Mouse (Mus musculus): ENCODE measurements around the gene Dnmt3a.

Gene Dnmt3a

GRCm38 (mm10) chr12:3887515-3888325 lies 81.9 kb downstream of the Dnmt3a start:
- DNase-seq: no peak

DNA sequence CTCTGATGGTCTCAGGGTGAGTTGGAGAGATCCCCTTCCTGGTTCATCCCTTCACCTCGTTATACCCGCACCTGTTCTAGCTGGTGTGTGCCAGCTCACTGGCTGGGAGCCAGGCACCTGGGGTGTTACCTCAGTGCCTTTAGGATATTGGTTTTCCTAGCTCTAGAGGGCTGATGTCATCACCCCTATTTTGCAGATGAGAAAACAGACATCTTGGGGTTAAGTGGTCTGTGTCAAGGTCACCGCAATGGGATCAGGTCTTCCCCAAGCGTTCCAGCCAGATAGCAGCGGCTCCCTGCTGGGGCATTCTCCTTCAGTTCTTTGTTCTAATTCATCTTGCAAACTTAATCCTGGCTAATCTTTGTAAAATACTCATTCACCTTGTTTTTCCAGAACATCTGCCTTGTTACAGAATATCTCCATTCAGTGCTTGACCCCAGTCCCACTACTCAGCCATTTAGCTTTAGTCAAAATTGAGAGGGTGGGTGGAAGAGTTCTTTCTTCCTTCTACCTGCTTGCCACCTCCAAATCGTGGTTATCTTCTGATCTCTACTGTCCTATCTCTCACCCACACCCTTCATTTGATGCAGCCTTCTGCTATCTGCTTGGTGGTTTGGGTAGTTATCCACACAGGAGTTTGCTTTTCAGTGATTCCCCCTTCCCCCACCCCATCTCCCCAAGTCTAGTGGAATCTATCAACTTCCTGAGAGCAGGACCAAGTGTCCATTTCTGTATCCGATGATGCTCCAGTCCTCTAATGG lies 84.2 kb downstream of the Dnmt3a start:
- DNase-seq: no peak

- DNase-seq: peak; percentile 46 to 62
Observed at GRCm38 (mm10) chr12:3890753-3891751, 85.2 kb downstream of the Dnmt3a start.

- peak in 1 of 2 experiments; percentile 49 for DNase-seq
Observed at GRCm38 (mm10) chr12:3891779-3892239, 86.0 kb downstream of the Dnmt3a start.

GRCm38 (mm10) chr12:3892240-3893059 lies 86.6 kb downstream of the Dnmt3a start:
- peak in 1 of 2 experiments; percentile 25 for DNase-seq

GRCm38 (mm10) chr12:3893335-3893734 lies 87.5 kb downstream of the Dnmt3a start:
- DNase-seq: no peak

DNA sequence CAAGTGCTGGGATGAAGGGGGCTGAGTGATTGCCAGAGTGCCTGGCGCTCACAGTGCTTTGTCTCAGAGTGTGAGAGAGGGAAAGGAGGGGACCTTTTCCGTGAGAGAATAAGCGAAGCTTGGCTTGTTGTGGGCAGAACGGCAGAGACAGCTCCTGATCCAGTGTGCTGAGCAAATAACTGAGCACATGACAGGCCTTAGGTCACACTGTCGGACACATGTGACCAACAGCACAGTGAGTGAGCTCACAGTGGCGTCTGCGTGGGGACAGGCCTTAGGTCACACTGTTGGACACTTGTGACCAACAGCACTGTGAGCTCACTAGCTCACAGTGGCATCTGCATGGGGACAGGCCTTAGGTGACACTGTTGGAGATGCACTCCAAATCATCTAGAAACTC lies 88.7 kb downstream of the Dnmt3a start:
- DNase-seq: no peak

DNA sequence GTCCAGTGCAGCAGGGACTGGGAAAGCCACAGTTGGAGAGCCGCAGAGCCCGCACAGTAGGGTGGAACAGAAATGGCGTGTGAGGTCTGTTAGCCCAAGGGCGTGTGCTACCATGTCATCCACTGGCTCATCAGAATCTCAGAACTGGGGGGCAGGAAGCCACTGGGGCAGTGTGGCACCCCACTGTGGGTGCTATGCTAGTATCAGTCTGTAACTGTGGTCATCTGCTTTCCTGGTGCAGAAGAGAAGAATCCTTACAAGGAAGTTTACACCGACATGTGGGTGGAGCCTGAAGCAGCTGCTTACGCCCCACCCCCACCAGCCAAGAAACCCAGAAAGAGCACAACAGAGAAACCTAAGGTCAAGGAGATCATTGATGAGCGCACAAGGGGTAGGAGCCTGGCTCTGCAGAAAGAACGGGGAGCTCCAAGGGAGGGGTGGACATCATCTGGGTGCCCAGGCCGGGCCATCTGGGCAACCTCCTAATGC lies 91.3 kb downstream of the Dnmt3a start:
- DNase-seq: no peak

DNA sequence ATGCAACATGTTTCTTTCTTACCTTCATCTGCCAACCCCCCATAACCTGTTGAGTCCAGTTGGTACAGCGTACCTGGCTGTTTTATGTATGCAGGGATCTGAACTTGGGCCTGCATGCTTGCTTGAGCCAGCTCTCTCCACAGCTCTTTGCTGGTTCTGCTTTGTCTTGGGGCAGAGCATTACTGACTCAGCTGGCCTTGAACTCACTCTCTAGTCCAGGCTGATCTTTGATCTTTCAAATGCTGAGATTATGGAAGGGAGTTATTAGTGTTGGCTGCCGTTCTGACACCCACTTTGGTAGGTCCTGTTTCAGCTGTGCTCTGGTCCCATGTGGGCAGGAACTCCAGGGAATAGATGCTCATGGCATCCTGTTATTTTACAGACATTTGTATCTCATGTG lies 93.0 kb downstream of the Dnmt3a start:
- DNase-seq: no peak

GRCm38 (mm10) chr12:3905436-3905835 lies 99.6 kb downstream of the Dnmt3a start:
- no peak for DNase-seq

DNA sequence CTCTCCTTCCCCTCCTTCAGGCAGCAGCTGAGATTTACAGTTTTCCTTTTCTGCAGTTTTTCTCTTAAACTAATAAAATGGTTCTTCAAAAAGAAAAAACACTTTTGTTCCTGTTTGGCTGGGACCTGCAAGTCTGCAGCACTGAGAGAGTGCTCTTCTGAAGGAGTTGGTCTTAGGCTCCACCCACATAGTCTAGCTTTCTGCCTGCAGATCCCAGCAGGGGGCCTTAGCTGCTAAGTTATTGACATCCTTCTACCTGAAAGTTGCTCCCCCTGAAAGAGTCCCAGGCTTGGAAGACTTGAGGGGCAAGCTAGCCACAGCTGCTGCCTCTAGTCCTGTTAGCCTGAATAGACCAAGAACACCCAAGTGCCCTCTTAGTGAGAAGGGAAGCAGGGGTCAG lies 100.5 kb downstream of the Dnmt3a start:
- no peak for DNase-seq

DNA sequence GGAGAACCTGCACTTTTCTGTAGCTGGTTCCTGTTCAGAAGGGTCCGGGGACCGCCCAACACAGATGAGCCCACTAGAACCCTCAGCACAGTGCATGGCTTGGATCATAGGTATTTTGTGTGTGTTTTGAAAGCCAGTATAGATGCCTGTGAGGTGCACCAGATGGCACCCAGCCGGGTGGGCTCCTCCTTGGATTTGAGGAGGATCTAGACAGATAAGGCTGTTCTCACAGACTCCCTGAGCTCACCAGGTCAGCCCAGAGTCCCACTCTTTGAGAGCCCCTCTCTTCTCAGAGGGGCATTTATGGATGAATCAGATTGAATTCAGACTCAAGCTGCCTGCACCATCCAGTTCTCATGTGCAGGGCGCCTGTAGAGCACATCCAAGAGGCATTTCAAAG lies 101.2 kb downstream of the Dnmt3a start:
- DNase-seq: no peak

DNA sequence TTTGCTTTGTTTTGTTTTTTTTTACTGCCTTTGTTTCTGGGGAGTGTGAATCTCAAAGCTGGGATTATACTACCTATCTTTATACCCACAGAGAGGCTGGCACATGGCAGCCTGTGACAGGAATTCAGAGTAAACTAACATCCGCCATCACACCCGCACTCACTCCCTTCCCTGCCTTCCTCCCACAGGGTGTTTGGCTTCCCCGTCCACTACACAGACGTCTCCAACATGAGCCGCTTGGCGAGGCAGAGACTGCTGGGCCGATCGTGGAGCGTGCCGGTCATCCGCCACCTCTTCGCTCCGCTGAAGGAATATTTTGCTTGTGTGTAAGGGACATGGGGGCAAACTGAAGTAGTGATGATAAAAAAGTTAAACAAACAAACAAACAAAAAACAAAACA lies 101.6 kb downstream of the Dnmt3a start:
- DNase-seq: no peak

DNA sequence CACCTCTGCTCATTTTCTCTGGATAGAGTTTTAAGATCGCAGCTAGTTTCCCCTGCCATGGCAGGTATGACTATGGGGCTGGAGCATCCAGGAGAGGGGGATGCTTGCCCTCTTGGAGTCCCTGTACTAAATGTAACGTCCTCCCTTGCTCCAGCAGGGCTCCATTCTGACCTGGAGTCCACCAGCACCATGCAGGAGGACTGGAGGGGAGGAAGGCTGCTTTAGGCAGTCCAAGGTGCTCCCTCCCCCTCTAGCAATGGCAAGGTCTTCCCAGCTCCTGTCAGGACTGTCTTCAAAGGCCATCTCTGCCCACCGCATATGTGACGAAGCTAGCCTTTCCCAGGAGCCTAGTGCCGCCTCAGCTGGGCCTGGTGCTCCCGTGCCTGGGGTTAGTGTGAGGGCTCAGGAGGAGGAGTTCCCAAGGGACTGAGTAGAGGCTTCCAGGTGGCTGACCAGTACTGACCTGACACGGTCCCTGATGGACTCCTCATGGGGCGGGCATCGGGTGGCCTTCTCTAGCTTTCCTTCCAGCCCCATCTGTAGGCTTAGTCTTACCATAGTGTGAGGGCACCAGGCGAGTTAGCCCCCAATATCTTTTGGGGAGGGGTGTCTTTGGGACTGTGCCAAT lies 104.8 kb downstream of the Dnmt3a start:
- DNase-seq: no peak

GRCm38 (mm10) chr12:3911831-3912348 lies 106.1 kb downstream of the Dnmt3a start:
- DNase-seq: no peak

DNA sequence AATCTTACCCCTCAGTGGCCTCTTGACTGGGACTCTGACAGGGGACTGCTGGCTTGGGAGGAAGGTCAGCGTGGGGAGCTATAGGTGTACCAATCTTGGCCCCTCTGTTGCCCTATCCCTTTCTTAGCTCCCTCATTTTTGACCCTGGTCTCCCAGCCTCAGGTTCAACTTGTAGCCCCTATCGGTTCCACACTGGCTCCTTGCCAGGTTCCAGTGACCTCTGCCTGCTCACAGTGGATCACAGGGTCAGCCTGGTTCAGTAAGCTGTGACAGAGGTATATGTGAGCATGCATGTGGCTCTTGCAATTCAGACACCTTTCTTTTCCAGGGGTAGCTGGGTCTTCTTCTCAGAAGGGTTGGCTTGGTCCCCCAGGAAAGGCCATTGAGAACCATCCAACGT lies 110.0 kb downstream of the Dnmt3a start:
- DNase-seq: no peak

DNA sequence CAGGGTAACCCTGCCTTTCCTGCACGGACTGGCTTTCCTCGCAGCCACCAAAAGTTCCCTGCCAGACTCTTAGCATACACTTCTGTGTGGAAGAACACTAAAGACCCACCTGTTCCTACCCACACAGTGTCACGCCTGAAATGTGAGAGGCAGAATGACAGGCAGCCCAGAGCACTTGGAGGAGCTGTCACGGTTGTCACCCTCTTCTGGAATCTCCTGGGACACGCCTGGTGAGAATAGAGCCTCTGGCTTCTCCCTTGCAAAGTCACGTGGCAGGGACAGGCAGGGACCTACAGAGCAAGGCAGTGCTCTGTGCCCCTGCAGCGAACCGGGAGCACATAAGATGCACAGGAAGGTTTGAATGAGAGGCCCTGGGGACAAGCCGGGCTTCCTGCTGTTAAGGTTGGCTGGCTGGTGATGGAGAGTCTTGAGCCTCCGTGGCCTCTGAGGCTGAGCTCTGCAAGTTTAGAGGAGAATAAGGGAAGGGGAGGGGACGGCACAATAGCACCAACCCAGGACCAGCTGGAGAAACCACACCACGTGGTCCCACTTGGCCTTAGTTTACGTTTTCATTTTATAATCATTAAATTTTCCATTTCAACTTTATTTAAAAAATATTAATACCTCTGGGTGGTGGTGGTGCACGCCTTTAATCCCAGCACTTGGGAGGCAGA lies 112.0 kb downstream of the Dnmt3a start:
- DNase-seq: no peak

DNA sequence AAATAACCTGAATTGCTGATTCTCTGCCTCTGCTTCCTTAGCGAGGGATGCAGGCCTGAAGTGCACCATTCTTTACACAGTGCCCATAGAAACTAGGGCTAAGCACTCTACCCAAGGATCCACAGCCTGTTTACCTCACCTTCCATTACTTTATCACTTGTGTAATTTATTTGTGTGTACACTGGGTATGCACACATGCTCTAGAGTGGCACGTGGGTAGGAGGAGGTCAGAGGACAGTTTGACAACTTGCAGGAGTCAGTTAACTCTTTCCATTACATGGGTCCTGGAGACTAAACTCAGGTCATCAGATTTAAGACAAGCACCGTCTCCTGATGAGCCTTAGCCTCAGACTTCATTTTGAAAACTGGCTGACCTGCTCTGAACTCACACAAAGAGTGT lies 112.8 kb downstream of the Dnmt3a start:
- no peak for DNase-seq

- no peak for DNase-seq
Observed at GRCm38 (mm10) chr12:3919423-3919822, 113.6 kb downstream of the Dnmt3a start.

GRCm38 (mm10) chr12:3926127-3926526 lies 120.3 kb downstream of the Dnmt3a start:
- peak; percentile 16 to 17 for DNase-seq

Measured in thymus, adult 18-20 months (tissue).